Mouse (Mus musculus): ENCODE measurements around the gene Tsc22d3. TPM values are rescaled to one million over a fixed set of nuclear protein-coding genes. Genes with fewer than 3 reads are reported as not detected.

Tsc22d3 gene
- total RNA-seq (2021), result 100 to 1,000 TPM; 192 to 239 TPM
- long read RNA-seq, experiment 1, transcript Tsc22d3-202 (3 exons, 1,790 nt), result minor isoform, 7 of 118 reads
- long read RNA-seq, experiment 1, transcript Tsc22d3-201 (3 exons, 1,974 nt), result major isoform, 38 of 118 reads
- long read RNA-seq, experiment 1, partial matches to known transcripts, result 5 of 118 reads
- long read RNA-seq, experiment 1, other reads (novel, unspliced or antisense), result 65 of 118 reads
- long read RNA-seq, experiment 2, transcript Tsc22d3-202 (3 exons, 1,790 nt), result minor isoform, 5 of 144 reads
- long read RNA-seq, experiment 2, transcript Tsc22d3-201 (3 exons, 1,974 nt), result major isoform, 85 of 144 reads
- long read RNA-seq, experiment 2, partial matches to known transcripts, result 5 of 144 reads
- long read RNA-seq, experiment 2, other reads (novel, unspliced or antisense), result 47 of 144 reads

DNA sequence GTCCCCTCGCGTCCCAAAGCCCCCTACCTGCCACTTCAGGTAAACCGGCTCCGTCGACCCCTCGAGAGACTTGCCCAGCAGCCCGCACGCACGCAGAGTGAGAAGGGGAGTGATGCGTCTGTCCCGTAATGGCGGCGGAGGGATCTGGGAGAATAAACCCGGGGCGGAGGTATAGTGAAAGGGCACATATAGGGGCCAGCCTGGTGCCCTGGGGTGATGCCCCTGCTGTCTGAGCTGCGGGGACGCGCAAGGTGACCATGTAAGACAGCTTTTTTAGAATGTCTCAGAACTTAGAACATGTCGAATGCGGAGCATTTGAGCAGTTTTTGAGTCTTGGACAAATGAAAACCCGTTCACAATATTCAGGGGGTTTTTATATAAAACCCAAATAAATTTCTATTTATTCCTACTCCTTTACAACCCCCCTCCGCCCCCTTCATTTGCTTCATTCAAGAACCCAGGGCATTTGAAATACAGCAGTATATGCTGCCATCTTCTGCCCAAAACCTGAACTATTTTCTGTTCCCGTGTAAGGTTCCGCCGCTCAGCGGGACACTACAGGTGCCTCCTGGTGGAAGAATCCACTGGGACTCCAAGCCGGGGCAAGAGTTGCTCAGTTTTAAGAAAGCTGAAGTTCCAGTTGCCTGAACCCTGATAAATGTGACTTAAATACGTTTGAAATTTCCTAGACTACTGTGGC, at the start of gene Tsc22d3:
Gene Tsc22d3, minus strand, starts transcription at position 250 of the 700 bp plus-strand sequence.
- peak; percentile 78 to 81 for DNase-seq

DNA sequence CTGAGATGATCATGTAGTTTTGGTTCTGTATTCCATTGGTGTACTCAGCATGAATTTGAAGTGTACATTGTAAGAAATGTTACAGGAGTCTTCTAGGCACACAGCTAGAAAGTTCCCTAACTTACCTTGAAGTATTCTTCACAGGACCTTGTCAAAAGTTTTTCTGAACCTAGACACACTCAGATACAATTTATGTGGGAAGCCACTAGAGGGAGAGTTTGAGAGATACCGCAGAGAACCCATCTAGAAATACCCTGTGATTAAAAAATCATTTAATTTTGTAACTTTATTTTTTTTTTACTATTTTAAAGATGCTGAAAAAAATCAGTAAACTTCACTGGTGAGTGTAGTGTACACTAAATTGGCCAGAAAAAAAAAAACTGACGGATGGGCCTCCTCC, 39.1 kb upstream of the Tsc22d3 start:
- no peak for DNase-seq

DNA sequence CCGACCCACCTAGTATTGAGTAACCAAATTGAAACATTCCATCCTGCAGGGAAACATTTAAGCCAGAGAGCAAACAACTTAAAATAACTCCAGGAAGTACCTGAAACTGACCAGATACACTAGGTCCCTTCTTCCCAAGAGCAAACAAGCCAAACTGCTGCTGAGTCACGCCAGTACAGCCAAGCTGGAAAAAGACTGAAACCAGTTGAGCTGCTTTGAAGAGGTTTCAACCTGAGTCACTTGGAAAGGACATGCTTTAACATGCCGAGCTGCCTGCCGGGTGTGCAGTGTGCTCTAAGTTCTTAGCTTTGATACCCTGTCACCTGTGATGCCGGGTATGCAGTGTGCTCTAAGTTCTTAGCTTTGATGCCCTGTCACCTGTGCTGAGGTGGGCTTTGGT, 37.6 kb upstream of the Tsc22d3 start:
- DNase-seq, result no peak

DNA sequence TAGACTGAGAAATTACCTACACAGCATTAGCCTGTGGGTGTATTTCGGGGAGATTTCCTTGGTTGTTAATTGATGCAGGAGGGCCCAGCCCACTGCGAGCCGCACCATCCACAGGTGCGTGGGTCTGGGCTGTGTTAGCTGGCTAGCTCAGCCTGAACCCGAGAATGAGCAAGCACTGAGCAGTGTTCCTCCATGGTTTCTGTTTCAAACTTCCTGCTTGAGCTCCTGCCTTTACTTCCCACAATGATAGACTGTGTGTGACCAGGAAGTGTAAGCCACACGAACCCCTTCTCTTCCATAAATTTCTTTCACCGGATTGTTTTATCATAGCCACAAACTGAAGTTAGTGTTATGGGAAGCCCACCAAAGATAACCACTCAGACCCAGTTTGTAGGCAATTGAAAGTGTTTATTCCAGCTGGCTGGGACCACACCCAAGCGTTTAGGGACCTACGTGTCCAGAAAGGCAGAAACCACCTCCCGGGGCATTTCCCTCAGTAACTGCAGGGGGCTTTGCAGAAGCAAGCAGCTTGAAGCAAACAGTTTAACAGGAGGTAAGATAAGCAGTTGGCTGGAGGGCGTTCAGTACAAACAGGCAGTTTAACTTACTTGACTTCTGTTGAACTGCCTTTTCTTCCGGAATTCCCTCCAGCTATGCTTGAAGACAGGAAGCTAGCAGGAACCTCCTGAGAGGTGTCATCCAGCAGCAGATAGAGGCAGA, 24.6 kb upstream of the Tsc22d3 start:
- DNase-seq, result no peak

DNA sequence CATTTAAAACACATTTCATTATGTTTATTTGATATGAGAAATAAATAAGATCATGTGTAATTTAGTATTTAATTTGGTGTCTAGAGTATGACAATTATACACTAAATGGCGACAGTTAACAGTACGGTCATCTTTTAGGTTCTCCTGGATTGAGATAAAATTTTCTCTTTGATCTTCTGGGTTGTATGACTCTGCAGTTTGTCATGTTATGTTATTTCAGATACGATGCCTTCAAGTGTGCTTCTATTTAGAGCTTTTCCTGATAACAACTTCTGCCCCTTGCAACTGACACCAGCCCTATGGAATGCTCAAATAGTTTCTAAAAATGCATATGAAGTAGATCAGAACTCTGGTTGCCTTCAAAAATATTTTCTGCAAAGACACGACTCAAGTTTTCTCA, 9.5 kb upstream of the Tsc22d3 start:
- DNase-seq, result no peak

DNA sequence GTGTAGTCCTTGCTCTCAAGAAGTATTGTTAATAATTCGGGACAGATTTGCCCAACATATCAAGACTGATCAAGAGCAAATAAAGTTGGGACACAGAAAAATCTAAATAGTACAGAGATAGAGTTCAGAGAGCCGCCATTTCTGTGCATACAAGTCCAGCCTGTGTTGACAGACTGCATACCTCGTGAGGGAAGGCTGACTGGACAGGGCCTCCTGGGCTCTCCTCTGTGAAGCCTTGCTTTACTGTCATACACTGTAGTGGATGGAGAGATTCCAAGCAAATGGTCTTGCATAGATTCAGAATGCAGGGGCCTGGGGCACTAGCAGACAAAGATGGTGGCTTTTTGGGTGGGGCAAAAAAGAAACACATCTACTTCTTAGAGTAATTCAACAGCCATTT, 1.4 kb upstream of the Tsc22d3 start:
- DNase-seq, result no peak

DNA sequence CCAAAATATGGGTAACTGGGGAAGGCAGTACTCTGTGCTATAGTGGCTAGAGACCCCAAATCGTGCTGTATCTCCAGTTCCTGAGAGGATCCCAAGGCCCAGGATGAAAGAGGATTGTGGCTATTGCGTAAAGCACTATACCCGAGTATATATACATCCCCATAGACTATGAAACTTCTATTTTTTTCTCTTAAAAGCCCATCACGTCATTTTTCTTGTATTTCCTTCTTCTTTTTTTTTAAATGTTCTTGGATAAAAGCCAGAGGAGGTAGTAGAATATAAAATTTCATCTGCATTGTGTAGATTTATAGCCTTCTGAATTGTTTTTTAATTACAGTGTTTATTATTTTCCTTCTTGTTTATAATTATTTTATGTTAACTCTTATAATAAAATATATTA, 852 bp upstream of the Tsc22d3 start:
- DNase-seq, result no peak

DNA sequence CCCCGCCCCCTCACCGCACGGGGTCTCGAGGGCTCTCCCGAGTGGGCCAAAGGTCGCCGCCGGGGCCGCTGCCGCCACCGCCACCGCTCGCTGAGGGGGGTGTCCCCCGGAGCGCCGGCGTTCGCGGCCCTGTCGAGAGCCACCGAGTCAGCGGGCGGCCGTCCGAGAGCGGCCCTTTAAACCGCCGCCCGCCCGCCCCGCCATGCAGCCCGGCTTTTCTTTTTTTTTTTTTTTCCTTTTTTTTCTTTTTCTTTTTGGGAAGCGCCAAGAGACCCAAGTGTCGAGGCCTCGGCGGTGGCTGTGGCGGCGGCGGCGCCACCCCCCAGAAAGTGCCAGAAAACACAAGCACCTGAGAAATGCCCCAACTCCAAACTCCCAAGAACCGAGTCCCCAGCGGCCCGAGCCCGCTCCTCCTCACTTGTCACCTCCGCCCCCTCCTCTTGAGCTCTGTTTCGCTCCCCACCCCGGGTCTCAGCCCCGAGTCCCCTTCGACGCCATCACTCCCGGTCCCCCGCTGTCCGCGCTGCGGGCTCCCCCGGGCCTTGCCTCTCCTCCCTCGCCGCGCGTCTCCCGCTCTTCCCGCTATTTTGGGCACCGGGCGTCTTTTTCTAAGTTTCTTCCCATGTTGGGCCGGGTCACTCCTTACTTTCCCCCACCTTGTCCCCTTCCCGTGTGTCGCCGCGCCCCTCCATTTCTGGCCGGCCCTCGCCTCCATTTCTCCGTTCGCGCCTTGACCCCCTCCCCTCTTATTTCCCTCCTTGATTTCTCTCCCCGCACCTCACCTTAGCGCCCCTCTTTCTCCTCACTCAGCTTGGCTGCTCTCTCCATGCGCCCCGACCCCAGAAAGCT, 674 bp downstream of the Tsc22d3 start:
- DNase-seq, result peak; percentile 15 to 48

DNA sequence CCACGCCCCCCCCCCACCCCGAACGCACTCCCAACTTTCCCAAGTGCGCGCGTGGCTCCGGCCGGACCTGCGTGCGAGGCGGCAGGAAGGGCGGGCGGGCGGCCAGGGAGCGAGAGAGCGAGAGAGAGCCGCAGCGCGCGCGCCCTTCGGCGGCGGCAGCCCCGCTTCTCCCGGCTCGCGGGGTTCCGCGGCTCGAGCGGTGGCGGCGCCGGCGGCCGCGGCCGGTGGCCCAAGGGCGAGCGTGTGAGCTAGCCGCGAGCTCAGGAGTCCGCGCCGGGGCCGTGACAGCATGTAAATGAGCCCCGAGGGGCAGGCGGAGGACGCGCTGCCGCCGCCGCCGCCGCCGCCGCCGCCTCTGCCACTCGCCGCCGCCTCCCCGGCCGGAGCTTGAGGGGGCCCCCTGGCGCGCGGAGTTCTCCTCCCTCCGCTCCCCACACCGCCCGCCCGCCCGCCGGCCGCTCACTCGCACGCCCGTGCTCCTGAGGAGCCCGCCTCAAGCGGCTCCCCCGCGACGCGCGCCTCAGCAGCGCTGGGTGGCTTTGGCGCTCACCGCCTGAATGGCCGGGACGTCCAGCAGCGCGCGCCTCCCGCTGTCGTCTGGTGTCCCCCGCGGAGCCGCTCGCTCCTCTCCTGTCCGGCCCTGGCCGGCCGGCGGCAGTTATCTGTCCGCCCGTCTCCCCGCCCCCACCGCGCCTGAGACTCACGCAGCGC, 1.5 kb downstream of the Tsc22d3 start:
- DNase-seq, result peak; percentile 75 to 81

DNA sequence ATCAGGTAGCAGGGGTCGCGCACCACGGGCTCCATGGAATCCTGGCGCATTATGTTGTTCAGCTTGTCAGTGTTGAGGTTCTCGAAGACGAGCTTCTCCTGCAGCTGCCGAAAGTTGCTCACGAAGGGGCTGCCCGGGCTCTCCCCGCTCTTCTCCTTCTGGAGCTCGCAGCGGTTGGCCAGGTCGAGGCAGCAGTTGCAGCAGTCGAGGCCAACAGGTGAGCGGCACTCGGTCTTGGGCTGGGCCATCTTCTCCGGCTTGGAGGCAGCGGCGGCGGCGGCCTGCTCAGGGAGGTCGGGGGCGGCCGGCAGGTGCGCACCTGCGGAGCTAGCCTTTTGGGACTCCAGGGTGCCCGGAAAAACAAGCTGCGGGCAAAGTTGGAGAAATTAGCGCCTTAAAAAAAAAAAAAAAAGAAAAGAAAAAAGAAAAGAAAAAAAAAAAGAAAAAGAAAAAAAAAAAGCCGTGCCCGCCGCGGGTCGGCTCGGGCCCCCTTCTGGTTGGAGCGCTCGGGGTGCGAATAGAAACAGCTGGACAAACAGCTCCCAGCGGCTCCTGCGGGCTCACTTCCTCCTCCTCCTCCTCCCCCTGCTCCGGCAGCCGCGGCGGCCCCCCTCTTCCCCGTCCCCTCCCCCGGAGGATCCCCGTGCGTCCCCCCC, 2.1 kb downstream of the Tsc22d3 start:
- DNase-seq, result peak in 1 of 2 experiments; percentile 68

DNA sequence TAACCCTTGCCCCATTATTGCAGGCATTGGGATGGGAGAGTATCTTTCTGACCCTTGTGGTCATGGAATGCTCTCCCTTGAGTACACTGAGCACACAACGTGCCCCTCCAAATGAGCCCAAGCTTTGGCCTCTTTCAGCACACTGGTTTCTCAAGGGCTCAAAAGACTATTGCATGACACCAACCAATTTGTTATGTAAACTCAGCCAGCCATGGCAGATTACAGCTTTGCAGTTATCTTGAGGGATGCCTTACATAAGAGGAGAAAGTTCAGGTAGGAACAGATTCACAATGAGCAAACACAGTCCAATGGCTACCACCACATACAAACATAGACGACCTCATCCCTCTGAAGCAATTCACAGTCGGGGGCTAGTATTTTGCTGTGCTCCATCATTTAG, 9.3 kb downstream of the Tsc22d3 start:
- no peak for DNase-seq

DNA sequence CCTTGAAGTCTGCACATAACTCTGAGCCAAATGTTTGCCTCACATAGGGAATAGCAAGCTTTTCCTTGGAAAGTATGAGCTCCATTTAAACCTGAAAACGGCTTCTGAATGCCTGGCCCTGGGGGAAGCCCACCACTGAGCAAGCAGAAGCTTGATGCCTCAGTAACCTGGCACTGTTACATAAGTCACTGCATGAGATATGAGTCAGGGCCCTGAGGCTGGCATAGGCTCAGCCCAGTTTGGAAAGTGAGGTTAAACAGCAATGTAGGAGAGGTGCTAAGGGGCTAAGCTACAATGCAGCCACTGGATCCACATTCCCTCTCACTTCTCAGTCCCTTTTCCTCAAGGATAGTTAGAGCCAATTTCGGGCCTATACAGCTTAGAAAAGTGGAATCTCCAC, 10.3 kb downstream of the Tsc22d3 start:
- DNase-seq, result no peak

DNA sequence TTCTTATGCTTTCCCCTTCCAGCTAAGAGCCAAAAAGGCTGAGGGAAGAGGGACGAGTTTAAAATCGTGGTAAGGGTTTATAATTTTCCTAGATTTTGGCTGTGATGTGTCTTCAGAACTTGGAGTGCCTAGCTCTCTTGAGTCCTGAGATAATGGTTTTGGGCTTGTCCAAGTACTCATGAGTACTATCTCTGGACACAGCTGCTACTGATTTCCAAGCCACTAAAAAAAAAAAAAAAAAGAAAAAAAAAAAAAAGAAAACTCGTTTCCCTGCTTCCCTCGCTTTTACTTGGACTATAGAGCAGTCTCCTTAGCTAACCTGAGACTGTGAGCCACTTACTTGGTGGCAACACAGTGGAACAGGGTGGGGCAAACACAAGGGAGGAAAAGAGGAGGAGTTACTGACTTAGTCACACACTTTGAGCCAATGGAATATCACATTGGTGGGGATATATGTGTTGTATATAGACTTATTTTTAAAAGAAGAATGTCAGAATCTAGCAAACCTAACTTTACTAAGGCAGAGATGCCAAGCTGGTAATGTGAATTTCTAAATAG, 11.2 kb downstream of the Tsc22d3 start:
- DNase-seq, result no peak

DNA sequence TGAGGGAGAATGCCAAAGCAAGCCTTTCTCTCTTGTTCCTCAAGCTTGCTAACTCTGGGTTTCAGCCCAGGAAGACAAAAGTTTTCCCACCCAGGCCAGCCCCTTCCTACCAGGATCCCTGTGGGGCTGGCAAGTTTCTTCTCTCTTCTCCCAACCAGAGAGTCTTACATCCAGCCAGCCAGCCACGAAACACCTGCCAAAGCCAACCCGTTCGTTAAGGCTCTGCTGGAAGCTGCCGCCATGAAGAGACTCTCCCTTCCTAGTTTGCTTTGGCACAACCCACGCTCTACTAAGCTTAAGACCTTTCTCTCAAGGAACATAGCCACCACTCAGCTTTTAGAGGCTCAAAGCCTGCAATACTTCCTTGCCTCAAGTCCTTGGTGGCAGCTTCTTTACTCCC, 11.9 kb downstream of the Tsc22d3 start:
- peak in 1 of 2 experiments; percentile 29 for DNase-seq

DNA sequence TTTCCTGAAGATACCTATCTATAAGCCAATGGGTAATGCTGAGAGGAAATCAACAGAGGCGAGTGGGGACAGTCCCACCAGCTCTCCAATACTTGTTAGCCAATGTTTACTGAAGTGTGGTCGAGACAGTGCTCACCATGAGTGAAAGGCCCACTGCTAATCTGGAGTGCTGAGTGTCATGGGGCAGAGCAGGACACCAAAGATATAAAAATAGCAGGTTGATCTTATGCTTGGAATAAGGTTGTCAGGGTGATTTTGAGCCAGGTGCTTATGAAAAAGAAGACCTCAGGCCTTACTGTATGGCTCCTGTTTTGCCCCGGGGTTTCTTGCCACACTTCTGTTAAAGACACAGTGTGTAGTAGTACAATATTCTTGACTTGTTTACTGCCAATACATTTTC, 20.0 kb downstream of the Tsc22d3 start:
- DNase-seq, result peak in 1 of 2 experiments; percentile 31

DNA sequence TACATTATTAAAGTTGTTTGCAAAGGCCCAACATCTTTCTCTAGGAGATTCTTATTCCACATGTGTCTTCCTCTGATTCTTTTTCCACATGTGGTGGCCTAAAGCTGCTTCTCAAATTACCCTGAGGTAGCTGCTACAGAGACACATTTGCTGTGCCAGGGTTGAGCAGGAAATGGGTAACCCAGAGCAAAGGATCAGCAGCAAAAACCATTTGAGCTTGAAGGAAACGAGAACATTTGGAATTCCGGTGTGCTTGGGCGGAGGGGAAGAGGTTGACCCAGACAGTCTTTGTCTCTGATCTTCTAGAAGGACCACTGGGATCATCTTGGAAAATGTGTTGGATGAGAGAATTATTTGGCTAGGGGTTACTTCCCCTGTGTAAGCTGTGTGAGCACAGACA, 24.8 kb downstream of the Tsc22d3 start:
- DNase-seq, result peak in 1 of 2 experiments; percentile 53

DNA sequence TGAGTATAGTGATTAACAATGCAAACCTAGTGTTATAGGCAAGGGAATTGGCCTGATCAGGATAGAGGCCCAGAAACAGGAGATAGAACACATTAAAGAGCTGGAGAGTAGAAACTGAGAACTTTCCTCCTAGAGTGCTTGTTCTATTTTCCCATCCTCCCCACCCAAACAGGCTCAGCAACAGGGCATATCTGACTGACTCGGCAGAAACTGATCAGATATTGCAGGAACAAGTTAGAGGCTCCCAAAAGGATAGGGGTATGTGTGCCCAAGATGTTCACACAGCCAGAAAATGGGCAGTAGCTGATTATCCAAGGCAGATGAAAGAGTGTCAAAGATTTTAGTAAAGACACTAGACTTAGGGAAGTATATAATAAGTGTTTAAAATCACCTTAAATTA, 25.3 kb downstream of the Tsc22d3 start:
- no peak for DNase-seq

DNA sequence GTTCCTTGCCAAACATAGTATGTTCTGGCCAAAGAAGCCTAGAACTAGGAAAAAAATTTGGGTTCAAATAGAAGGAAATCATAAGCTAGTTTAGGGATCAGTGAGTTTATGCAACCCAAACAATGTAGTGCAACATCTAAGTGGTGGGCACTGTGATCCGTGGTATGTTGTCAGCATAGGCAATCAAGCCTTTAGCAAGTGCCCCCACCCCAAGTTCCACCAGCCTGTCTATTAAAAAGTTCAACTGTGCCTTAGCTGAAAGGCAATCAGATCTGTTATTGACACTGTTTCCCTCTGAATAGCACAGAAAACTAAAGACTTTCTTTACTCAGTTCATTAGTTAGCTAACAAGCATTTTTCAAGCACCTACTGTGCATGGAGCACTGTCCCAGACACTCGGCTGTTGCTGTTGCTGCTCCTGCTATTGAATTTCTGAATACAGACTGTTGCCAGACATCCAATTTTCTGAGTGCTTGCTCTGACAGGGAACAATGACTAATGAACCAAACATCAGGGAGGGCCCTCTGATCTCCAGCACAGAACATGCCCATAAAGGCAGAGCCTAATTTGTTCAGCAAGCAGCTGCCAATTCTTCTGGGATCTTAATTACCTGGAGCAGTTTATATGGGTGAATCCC, 27.6 kb downstream of the Tsc22d3 start:
- DNase-seq, result peak in 1 of 2 experiments; percentile 49

DNA sequence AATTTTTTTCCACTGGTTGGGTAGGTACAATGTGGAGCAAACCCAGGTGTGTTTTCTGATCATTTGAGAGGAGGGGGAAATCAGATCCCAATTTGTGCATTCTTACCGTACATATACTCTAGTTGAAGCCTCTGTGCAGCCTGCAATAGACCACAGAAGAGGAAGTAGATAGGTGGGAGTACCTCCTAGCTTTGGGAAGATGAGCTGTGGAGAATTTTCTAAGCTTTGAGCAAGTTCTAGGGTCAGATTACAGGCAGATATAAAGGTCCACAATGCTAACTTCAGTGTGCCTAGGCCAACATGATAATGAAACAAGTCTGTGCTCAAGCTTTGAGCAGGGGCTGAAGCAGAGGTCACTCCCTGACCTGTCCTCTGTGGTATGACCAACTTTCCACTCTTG, 30.9 kb downstream of the Tsc22d3 start:
- DNase-seq, result no peak
